Mouse (Mus musculus) ES-E14 (cell line): ENCODE data around the gene Trpm2. TPM values are rescaled to one million over a fixed set of nuclear protein-coding genes. Genes with fewer than 3 reads are reported as not detected.

Experiments used
- DNase-seq: peaks from one replicate; pipeline ENCODE4 v3.0.0-alpha.2; 2013; ENCODE audit warnings: low read depth, low spot score
- H3K27ac ChIP-seq: 2 replicates; pipeline ENCODE4 v1.5.1; 2012; ENCODE audit warnings: low read depth, mild to moderate bottlenecking, low read length, moderate library complexity, mixed read lengths; ENCODE audit not compliant: poor library complexity, insufficient read depth, severe bottlenecking
- H3K36me3 ChIP-seq: 2 replicates; pipeline ENCODE4 v1.6.1; 2012; ENCODE audit warnings: mild to moderate bottlenecking, low read length, moderate library complexity, mixed read lengths; ENCODE audit not compliant: control insufficient read depth, poor library complexity, insufficient read depth, severe bottlenecking
- H3K4me1 ChIP-seq, 2 experiments: fragments of 150-350 bp in 1 of 2; sonication (generic) in 1 of 2; 2 replicates each; pipeline ENCODE4 v1.6.1; 2012; ENCODE audit warnings: low read length in 2 of 2, mild to moderate bottlenecking in 1 of 2, mixed read lengths in 1 of 2; ENCODE audit not compliant: control insufficient read depth in 2 of 2, insufficient read depth in 2 of 2, poor library complexity in 1 of 2
- H3K4me3 ChIP-seq, 2 experiments: fragments of 150-350 bp in 1 of 2; sonication (generic) in 1 of 2; 2 replicates each; pipeline ENCODE4 v1.5.1; 2012; ENCODE audit warnings: low read length in 2 of 2, low read depth in 1 of 2, mild to moderate bottlenecking in 1 of 2, mixed read lengths in 1 of 2; ENCODE audit not compliant: insufficient read depth in 1 of 2, poor library complexity in 1 of 2, severe bottlenecking in 1 of 2
- H3K9ac ChIP-seq: 2 replicates; pipeline ENCODE4 v1.6.1; 2012; ENCODE audit warnings: low read depth, mild to moderate bottlenecking, low read length, mixed read lengths; ENCODE audit not compliant: poor library complexity, insufficient read depth, severe bottlenecking
- H3K9me3 ChIP-seq: fragments of 150-350 bp; sonication (generic); 2 replicates; pipeline ENCODE4 v1.6.1; 2012; ENCODE audit warnings: low read depth, mild to moderate bottlenecking, low read length; ENCODE audit not compliant: control insufficient read depth, insufficient read depth
- CHD2 ChIP-seq: IDR thresholded peaks from 2 replicates; pipeline ENCODE4 v1.6.1; 2014; ENCODE audit warnings: mild to moderate bottlenecking, low read depth, low read length, inconsistent platforms
- HCFC1 ChIP-seq: IDR thresholded peaks from 2 replicates; pipeline ENCODE4 v1.6.1; 2012; ENCODE audit warnings: low read length, inconsistent platforms, borderline replicate concordance; ENCODE audit not compliant: insufficient read depth
- MAFK ChIP-seq: IDR thresholded peaks from 2 replicates; pipeline ENCODE4 v1.6.1; 2014; ENCODE audit warnings: mild to moderate bottlenecking, low read depth, low read length, inconsistent platforms; ENCODE audit not compliant: insufficient read depth
- ZC3H11A ChIP-seq: IDR thresholded peaks from 2 replicates; pipeline ENCODE4 v1.6.1; 2012; ENCODE audit warnings: low read depth, mild to moderate bottlenecking, inconsistent platforms, low read length, borderline replicate concordance
- ZNF384 ChIP-seq: IDR thresholded peaks from 2 replicates; pipeline ENCODE4 v1.6.1; 2012; ENCODE audit warnings: low read depth, low read length, inconsistent platforms
- in situ Hi-C, 2 experiments: fragments of 600-800 bp; cut with MboI; formaldehyde crosslinking; loops; one replicate each; pipeline ENCODE4 v1.15.1; 2025; ENCODE audit warnings: low sequenced_read_pairs in 2 of 2, inconsistent platforms in 1 of 2; ENCODE audit not compliant: unreplicated experiment in 2 of 2
- total RNA-seq: library from RNA; depleted of rRNA; stranded (reverse); fragments of 300-350 nt; gene quantifications from 2 replicates; pipeline ENCODE4 v1.2.3, GENCODE M21; 2012

Gene Trpm2
- total RNA-seq, 1 experiment, result 0.54 TPM

DNA sequence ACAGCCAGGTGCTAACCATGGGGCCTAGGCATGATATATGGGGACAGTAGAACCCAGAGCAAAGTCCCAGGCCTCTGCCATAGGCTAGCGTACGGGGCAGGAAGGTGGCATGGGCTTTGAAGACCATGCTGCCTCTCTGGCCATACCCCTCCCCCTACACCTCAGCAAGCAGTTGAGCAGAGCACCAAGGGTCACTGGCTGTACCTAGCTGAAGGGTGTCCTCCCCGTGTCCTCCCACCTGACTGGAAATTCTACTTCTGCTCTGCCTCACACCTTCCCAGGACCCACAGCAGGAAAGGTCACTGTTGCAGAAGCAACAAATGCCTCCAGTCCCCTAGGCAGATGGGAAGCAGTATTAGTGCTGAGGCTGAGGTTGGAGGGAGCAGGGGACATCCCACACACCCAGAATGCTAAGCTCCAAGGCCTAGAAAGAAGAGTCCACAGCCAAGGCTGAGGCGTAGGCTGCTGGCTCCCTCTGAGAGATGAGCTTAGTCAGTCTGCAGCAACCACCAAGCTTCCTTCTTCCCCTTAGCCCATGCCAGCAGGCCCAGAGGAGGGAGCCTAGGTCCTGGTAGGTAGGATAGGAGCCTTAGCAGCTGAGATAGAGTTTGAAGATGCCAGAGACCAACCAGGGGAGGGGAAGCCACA lies 35.6 kb upstream of the Trpm2 start:
- no peak overlapping the region for H3K27ac ChIP-seq
- TF ChIP-seq HCFC1 (no peak), CHD2 (no peak), ZC3H11A (no peak), ZNF384 (no peak), MAFK (no peak)
- H3K4me1 ChIP-seq, result peaks cover 0 to 10% of the 10 kb centered on the region in 2 experiments; a peak in 1 of 4 replicates
- in situ Hi-C loops, result no loop called here
- H3K9me3 ChIP-seq, result no peaks in the 10 kb centered on the region
- no peak overlapping the region for H3K4me3 ChIP-seq
- H3K36me3 ChIP-seq, result peaks cover 39% of the 10 kb centered on the region
- no peak overlapping the region for H3K9ac ChIP-seq
- no peak for DNase-seq

GRCm38 (mm10) chr10:78004479-78005100 lies 34.2 kb upstream of the Trpm2 start:
- H3K4me1 ChIP-seq, result peaks cover 0 to 10% of the 10 kb centered on the region in 2 experiments; a peak in 1 of 4 replicates
- no peaks in the 10 kb centered on the region for H3K9me3 ChIP-seq
- in situ Hi-C loops, result no loop called here
- TF ChIP-seq HCFC1 (no peak), CHD2 (no peak), ZNF384 (no peak), MAFK (no peak), ZC3H11A (no peak)
- H3K9ac ChIP-seq, result no peak overlapping the region
- peaks cover 53% of the 10 kb centered on the region for H3K36me3 ChIP-seq
- DNase-seq, result no peak
- no peak overlapping the region for H3K27ac ChIP-seq
- no peak overlapping the region for H3K4me3 ChIP-seq

GRCm38 (mm10) chr10:78002316-78002715 lies 32.0 kb upstream of the Trpm2 start:
- H3K4me1 ChIP-seq, result peaks cover 0 to 3% of the 10 kb centered on the region in 2 experiments; a peak in 1 of 4 replicates
- H3K9ac ChIP-seq, result no peak overlapping the region
- H3K9me3 ChIP-seq, result no peaks in the 10 kb centered on the region

GRCm38 (mm10) chr10:78001796-78002195 lies 31.4 kb upstream of the Trpm2 start:
- TF ChIP-seq ZC3H11A, result no peak
- no peak for TF ChIP-seq MAFK
- TF ChIP-seq CHD2, result no peak
- no peak for TF ChIP-seq ZNF384
- no peak for TF ChIP-seq HCFC1
- H3K4me1 ChIP-seq, result peaks cover 0 to 3% of the 10 kb centered on the region in 2 experiments; a peak in 1 of 4 replicates
- no peak overlapping the region for H3K27ac ChIP-seq
- in situ Hi-C loops, result no loop called here
- no peak for DNase-seq
- no peaks in the 10 kb centered on the region for H3K9me3 ChIP-seq
- peaks cover 71% of the 10 kb centered on the region for H3K36me3 ChIP-seq
- H3K4me3 ChIP-seq, result no peak overlapping the region
- H3K9ac ChIP-seq, result no peak overlapping the region

More at GRCm38 (mm10) chr10:78002316-78002715, 32.0 kb upstream of the Trpm2 start:
- no peak for TF ChIP-seq ZC3H11A
- TF ChIP-seq ZNF384, result no peak
- no peak for TF ChIP-seq MAFK
- no peak for TF ChIP-seq HCFC1
- TF ChIP-seq CHD2, result no peak
- H3K4me3 ChIP-seq, result no peak overlapping the region
- peaks cover 66% of the 10 kb centered on the region for H3K36me3 ChIP-seq
- no peak for DNase-seq
- H3K27ac ChIP-seq, result no peak overlapping the region
- in situ Hi-C loops, result no loop called here
